Mouse (Mus musculus): ENCODE results near the gene Olfr609. TPM values are rescaled to one million over a fixed set of nuclear protein-coding genes. Genes with fewer than 3 reads are reported as not detected.
"Not testable (repeated sequence)": the region's sequence is repeated elsewhere in the genome, so short reads cannot be mapped to it uniquely, and the experiment has no call there.

Gene Olfr609
- not detected in 2 replicates for polyA plus RNA-seq (2015; fragmentation: Nextera tagmentation; extraction: Ambion mirVana)

GRCm38 (mm10) chr7:103497962-103498361 lies at the start of gene Olfr609:
TSS of gene Olfr609 (minus strand) at chr7:103498062.
- WGBS = 77% methylated on average over 1 of the region's 1 CpGs
- Histone ChIP-seq H3K4me1 (no peaks in the 10 kb centered on the region), H3K36me3 (no peaks in the 10 kb centered on the region), H3K4me3 (no peak within 1 kb of the TSS), H3K27ac (no peak within 1 kb of the TSS), H3K9ac (no peak within 1 kb of the TSS), H3K27me3 (no peaks in the 10 kb centered on the region), H3K9me3 (no peaks in the 10 kb centered on the region), H3K4me2 (no peak within 1 kb of the TSS)
- ATAC-seq (ENCODE audit: insufficient number of reproducible peaks, insufficient read depth, low FRiP score, low TSS enrichment, low read depth) = no peak

GRCm38 (mm10) chr7:103542617-103543016 lies 44.8 kb upstream of the Olfr609 start, which contains the start of gene Olfr612:
TSS of gene Olfr612 (minus strand) at chr7:103542717.
- H3K4me3 ChIP-seq; H3K27me3 ChIP-seq; H3K27ac ChIP-seq; H3K4me2 ChIP-seq; H3K9me3 ChIP-seq; H3K4me1 ChIP-seq; ATAC-seq (ENCODE audit: insufficient number of reproducible peaks, insufficient read depth, low FRiP score, low TSS enrichment, low read depth); H3K9ac ChIP-seq; H3K36me3 ChIP-seq: not testable (repeated sequence)
- WGBS = 81% methylated on average over 2 of the region's 2 CpGs

DNA sequence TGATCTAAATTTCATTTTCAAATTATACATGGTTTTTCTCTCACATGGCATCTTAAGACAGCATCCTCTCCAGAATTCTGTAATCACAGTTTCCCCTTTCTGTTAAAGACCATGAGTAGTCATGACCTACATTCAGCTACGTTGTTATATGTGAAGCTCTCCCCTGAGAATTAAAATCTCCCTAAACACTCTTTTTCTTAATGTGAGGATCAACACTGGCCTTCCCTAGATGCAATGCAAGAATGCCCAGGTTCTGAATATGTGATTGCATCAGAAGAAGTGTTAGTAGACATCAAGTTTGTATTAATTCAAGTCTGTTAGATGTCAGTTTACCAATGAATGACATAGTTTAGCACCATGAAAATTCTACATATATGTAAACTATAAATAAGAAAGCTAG lies 22.9 kb upstream of the Olfr609 start, which contains the start of gene Olfr611:
Gene Olfr611, minus strand, starts transcription at position 101 of the 400 bp plus-strand sequence.
- not testable (repeated sequence) for H3K27me3 ChIP-seq; H3K4me1 ChIP-seq; H3K4me2 ChIP-seq; ATAC-seq (ENCODE audit: insufficient number of reproducible peaks, insufficient read depth, low FRiP score, low TSS enrichment, low read depth); H3K27ac ChIP-seq; H3K9me3 ChIP-seq; H3K36me3 ChIP-seq; H3K9ac ChIP-seq; H3K4me3 ChIP-seq
- WGBS = 59% methylated on average over 1 of the region's 1 CpGs

GRCm38 (mm10) chr7:103512022-103512421 lies 14.2 kb upstream of the Olfr609 start, which contains the start of gene Olfr610:
TSS of gene Olfr610 (minus strand) at chr7:103512122.
- 86% methylated on average over 2 of the region's 2 CpGs for WGBS
- Histone ChIP-seq H3K4me1 (no peaks in the 10 kb centered on the region), H3K27ac (no peak within 1 kb of the TSS), H3K4me3 (no peak within 1 kb of the TSS), H3K27me3 (no peaks in the 10 kb centered on the region), H3K9ac (no peak within 1 kb of the TSS), H3K4me2 (no peak within 1 kb of the TSS), H3K36me3 (no peaks in the 10 kb centered on the region), H3K9me3 (no peaks in the 10 kb centered on the region)
- no peak for ATAC-seq (ENCODE audit: insufficient number of reproducible peaks, insufficient read depth, low FRiP score, low TSS enrichment, low read depth)

- H3K9me3 ChIP-seq; H3K4me1 ChIP-seq; ATAC-seq (ENCODE audit: insufficient number of reproducible peaks, insufficient read depth, low FRiP score, low TSS enrichment, low read depth); H3K27ac ChIP-seq; H3K9ac ChIP-seq; H3K4me2 ChIP-seq; H3K36me3 ChIP-seq; H3K27me3 ChIP-seq; H3K4me3 ChIP-seq: not testable (repeated sequence)
- WGBS = 85% methylated on average over 9 of the region's 9 CpGs
Observed at GRCm38 (mm10) chr7:103477106-103477505, 20.8 kb downstream of the Olfr609 start.

- ATAC-seq (ENCODE audit: insufficient number of reproducible peaks, insufficient read depth, low FRiP score, low TSS enrichment, low read depth) = no peak
- Histone ChIP-seq H3K4me2 (no peak within 1 kb of the TSS), H3K9me3 (no peaks in the 10 kb centered on the region), H3K4me3 (no peak within 1 kb of the TSS), H3K36me3 (no peaks in the 10 kb centered on the region), H3K27me3 (no peaks in the 10 kb centered on the region), H3K4me1 (no peaks in the 10 kb centered on the region), H3K27ac (no peak within 1 kb of the TSS), H3K9ac (no peak within 1 kb of the TSS)
Observed at GRCm38 (mm10) chr7:103469577-103469976, 28.3 kb downstream of the Olfr609 start, which contains the start of gene Olfr608. TSS of gene Olfr608 (plus strand) at chr7:103469877.

GRCm38 (mm10) chr7:103460590-103460989 lies 37.3 kb downstream of the Olfr609 start:
- no peak for ATAC-seq (ENCODE audit: insufficient number of reproducible peaks, insufficient read depth, low FRiP score, low TSS enrichment, low read depth)
- Histone ChIP-seq H3K9ac (no peak overlapping the region), H3K27me3 (no peaks in the 10 kb centered on the region), H3K4me1 (no peaks in the 10 kb centered on the region), H3K27ac (no peak overlapping the region), H3K9me3 (no peaks in the 10 kb centered on the region), H3K4me2 (no peak overlapping the region), H3K36me3 (no peaks in the 10 kb centered on the region), H3K4me3 (no peak overlapping the region)
- WGBS = 86% methylated on average over 5 of the region's 5 CpGs

- H3K4me3 ChIP-seq = no peak within 1 kb of the TSS
- H3K27me3 ChIP-seq = no peaks in the 10 kb centered on the region
- 83% methylated on average over 2 of the region's 2 CpGs for WGBS
- H3K4me1 ChIP-seq = no peaks in the 10 kb centered on the region
- H3K9me3 ChIP-seq = no peaks in the 10 kb centered on the region
- no peak for ATAC-seq (ENCODE audit: insufficient number of reproducible peaks, insufficient read depth, low FRiP score, low TSS enrichment, low read depth)
- no peaks in the 10 kb centered on the region for H3K36me3 ChIP-seq
- no peak within 1 kb of the TSS for H3K27ac ChIP-seq
- no peak within 1 kb of the TSS for H3K9ac ChIP-seq
- no peak within 1 kb of the TSS for H3K4me2 ChIP-seq
Observed at GRCm38 (mm10) chr7:103448746-103449145, 49.1 kb downstream of the Olfr609 start, which contains the start of gene Olfr606. TSS of gene Olfr606 (plus strand) at chr7:103449046.

DNA sequence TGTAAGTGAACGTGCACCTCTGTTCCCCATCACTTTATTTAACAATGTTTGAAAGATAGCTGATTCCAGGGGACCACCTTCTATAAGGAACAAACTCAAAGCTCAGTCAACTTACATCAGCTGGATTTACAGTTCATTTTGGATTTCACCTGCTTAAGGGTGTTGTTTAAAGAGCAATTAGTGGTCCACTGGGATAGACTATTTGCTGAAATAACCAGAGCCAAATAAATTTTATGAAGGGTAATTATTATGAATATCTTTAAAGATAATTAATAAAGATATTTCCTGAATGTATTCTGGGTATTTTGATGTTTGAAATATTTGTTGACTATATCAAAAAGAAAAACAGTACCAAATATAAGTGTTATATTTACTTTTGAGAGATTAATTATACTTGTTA lies 52.5 kb downstream of the Olfr609 start, which contains the start of gene Olfr605:
Gene Olfr605, minus strand, starts transcription at position 101 of the 400 bp plus-strand sequence.
- no peak within 1 kb of the TSS for H3K4me3 ChIP-seq
- no peaks in the 10 kb centered on the region for H3K36me3 ChIP-seq

More for the DNA sequence above, 52.5 kb downstream of the Olfr609 start, which contains the start of gene Olfr605:
- 85% methylated on average over 1 of the region's 1 CpGs for WGBS
- no peak within 1 kb of the TSS for H3K27ac ChIP-seq
- H3K9me3 ChIP-seq = no peaks in the 10 kb centered on the region
- H3K4me1 ChIP-seq = no peaks in the 10 kb centered on the region
- no peak within 1 kb of the TSS for H3K9ac ChIP-seq
- H3K4me2 ChIP-seq = no peak within 1 kb of the TSS
- no peak for ATAC-seq (ENCODE audit: insufficient number of reproducible peaks, insufficient read depth, low FRiP score, low TSS enrichment, low read depth)
- H3K27me3 ChIP-seq = no peaks in the 10 kb centered on the region

Other genes with a start within 250 kb of the Olfr609 start
- not detected in 2 replicates for gene Usp17ld, start 245.6 kb downstream of the Olfr609 start, polyA plus RNA-seq (2015; fragmentation: Nextera tagmentation; extraction: Ambion mirVana)
- gene Olfr596, start 192.4 kb downstream of the Olfr609 start, polyA plus RNA-seq (2015; fragmentation: Nextera tagmentation; extraction: Ambion mirVana) = not detected in 2 replicates
- gene Olfr597, start 181.7 kb downstream of the Olfr609 start, polyA plus RNA-seq (2015; fragmentation: Nextera tagmentation; extraction: Ambion mirVana) = not detected in 2 replicates
- gene Olfr598, start 174.5 kb downstream of the Olfr609 start, polyA plus RNA-seq (2015; fragmentation: Nextera tagmentation; extraction: Ambion mirVana) = not detected in 2 replicates
- gene Olfr599, start 162.1 kb downstream of the Olfr609 start, polyA plus RNA-seq (2015; fragmentation: Nextera tagmentation; extraction: Ambion mirVana) = not detected in 2 replicates
- gene Olfr600, start 148.4 kb downstream of the Olfr609 start, polyA plus RNA-seq (2015; fragmentation: Nextera tagmentation; extraction: Ambion mirVana) = not detected in 2 replicates
- gene Olfr601, start 135.4 kb downstream of the Olfr609 start, polyA plus RNA-seq (2015; fragmentation: Nextera tagmentation; extraction: Ambion mirVana) = not detected in 2 replicates
- gene Olfr603, start 111.9 kb downstream of the Olfr609 start, polyA plus RNA-seq (2015; fragmentation: Nextera tagmentation; extraction: Ambion mirVana) = not detected in 2 replicates
- not detected in 2 replicates for gene Usp17lc, start 83.0 kb downstream of the Olfr609 start, polyA plus RNA-seq (2015; fragmentation: Nextera tagmentation; extraction: Ambion mirVana)
- gene Olfr605, start 52.6 kb downstream of the Olfr609 start, polyA plus RNA-seq (2015; fragmentation: Nextera tagmentation; extraction: Ambion mirVana) = not detected in 2 replicates
- gene Olfr606, start 49.0 kb downstream of the Olfr609 start, polyA plus RNA-seq (2015; fragmentation: Nextera tagmentation; extraction: Ambion mirVana) = not detected in 2 replicates
- gene Olfr607, start 33.9 kb downstream of the Olfr609 start, polyA plus RNA-seq (2015; fragmentation: Nextera tagmentation; extraction: Ambion mirVana) = not detected in 2 replicates
- gene Olfr608, start 28.2 kb downstream of the Olfr609 start, polyA plus RNA-seq (2015; fragmentation: Nextera tagmentation; extraction: Ambion mirVana) = not detected in 2 replicates
- not detected in 2 replicates for gene Olfr610, start 14.1 kb upstream of the Olfr609 start, polyA plus RNA-seq (2015; fragmentation: Nextera tagmentation; extraction: Ambion mirVana)
- gene Olfr611, start 22.8 kb upstream of the Olfr609 start, polyA plus RNA-seq (2015; fragmentation: Nextera tagmentation; extraction: Ambion mirVana) = not detected in 2 replicates
- gene Olfr612, start 44.7 kb upstream of the Olfr609 start, polyA plus RNA-seq (2015; fragmentation: Nextera tagmentation; extraction: Ambion mirVana) = not detected in 2 replicates
- gene Olfr613, start 50.0 kb upstream of the Olfr609 start, polyA plus RNA-seq (2015; fragmentation: Nextera tagmentation; extraction: Ambion mirVana) = not detected in 2 replicates
- gene Olfr615, start 58.0 kb upstream of the Olfr609 start, polyA plus RNA-seq (2015; fragmentation: Nextera tagmentation; extraction: Ambion mirVana) = not detected in 2 replicates
- gene Olfr616, start 71.1 kb upstream of the Olfr609 start, polyA plus RNA-seq (2015; fragmentation: Nextera tagmentation; extraction: Ambion mirVana) = not detected in 2 replicates
- gene Olfr617, start 75.0 kb upstream of the Olfr609 start, polyA plus RNA-seq (2015; fragmentation: Nextera tagmentation; extraction: Ambion mirVana) = not detected in 2 replicates
- not detected in 2 replicates for gene Olfr618, start 92.0 kb upstream of the Olfr609 start, polyA plus RNA-seq (2015; fragmentation: Nextera tagmentation; extraction: Ambion mirVana)
- gene Olfr619, start 102.5 kb upstream of the Olfr609 start, polyA plus RNA-seq (2015; fragmentation: Nextera tagmentation; extraction: Ambion mirVana) = not detected in 2 replicates
- not detected in 2 replicates for gene Olfr620, start 114.5 kb upstream of the Olfr609 start, polyA plus RNA-seq (2015; fragmentation: Nextera tagmentation; extraction: Ambion mirVana)
- gene Olfr622, start 144.6 kb upstream of the Olfr609 start, polyA plus RNA-seq (2015; fragmentation: Nextera tagmentation; extraction: Ambion mirVana) = 0.18 and 0.22 TPM in 2 replicates
- gene Olfr623, start 165.6 kb upstream of the Olfr609 start, polyA plus RNA-seq (2015; fragmentation: Nextera tagmentation; extraction: Ambion mirVana) = not detected in 2 replicates
- 0.07 and 0.08 TPM in 2 replicates for gene Olfr624, start 173.1 kb upstream of the Olfr609 start, polyA plus RNA-seq (2015; fragmentation: Nextera tagmentation; extraction: Ambion mirVana)
- not detected in 2 replicates for gene Olfr625-ps1, start 184.7 kb upstream of the Olfr609 start, polyA plus RNA-seq (2015; fragmentation: Nextera tagmentation; extraction: Ambion mirVana)
- not detected in 2 replicates for gene Olfr243, start 216.6 kb upstream of the Olfr609 start, polyA plus RNA-seq (2015; fragmentation: Nextera tagmentation; extraction: Ambion mirVana)
- not detected in 2 replicates for gene Olfr628, start 232.3 kb upstream of the Olfr609 start, polyA plus RNA-seq (2015; fragmentation: Nextera tagmentation; extraction: Ambion mirVana)
- gene Olfr629, start 246.9 kb upstream of the Olfr609 start, polyA plus RNA-seq (2015; fragmentation: Nextera tagmentation; extraction: Ambion mirVana) = not detected in 2 replicates